Mouse (Mus musculus) midbrain, embryonic 14.5 days (tissue): ENCODE results near the gene Mrps33. TPM values are rescaled to one million over a fixed set of nuclear protein-coding genes. Genes with fewer than 3 reads are reported as not detected.

Experiments
- ATAC-seq: fragments of 200-750 bp; cut with Nextera tagmentation; 2 replicates; pipeline ENCODE4 v1.8.0; 2017; ENCODE audit warnings: moderate number of reproducible peaks, moderate library complexity; ENCODE audit not compliant: low FRiP score, low TSS enrichment
- DNase-seq: peaks from one replicate; pipeline ENCODE4 v3.0.0-alpha.2; 2015
- H3K27ac ChIP-seq: fragments of 300-500 bp; sonication (generic); replicated peaks from 2 replicates; pipeline ENCODE4 v1.5.1; 2014; ENCODE audit warnings: mild to moderate bottlenecking, low read depth, low read length, moderate library complexity
- H3K27me3 ChIP-seq: fragments of 300-500 bp; sonication (generic); 2 replicates; pipeline ENCODE4 v1.6.1; 2014; ENCODE audit warnings: low read length, control low read depth, mixed read lengths; ENCODE audit not compliant: control insufficient read depth, insufficient read depth
- H3K36me3 ChIP-seq: fragments of 300-500 bp; sonication (generic); 2 replicates; pipeline ENCODE4 v1.6.1; 2014; ENCODE audit warnings: low read length, control low read depth; ENCODE audit not compliant: control insufficient read depth, insufficient read depth
- H3K4me1 ChIP-seq: fragments of 300-500 bp; sonication (generic); 2 replicates; pipeline ENCODE4 v1.6.1; 2014; ENCODE audit warnings: mild to moderate bottlenecking, antibody characterized with exemption, low read length, control low read depth; ENCODE audit not compliant: control insufficient read depth, insufficient read depth
- H3K4me2 ChIP-seq: fragments of 300-500 bp; sonication (generic); 2 replicates; pipeline ENCODE4 v1.6.1; 2014; ENCODE audit warnings: mild to moderate bottlenecking, low read length, moderate library complexity
- H3K4me3 ChIP-seq: fragments of 300-500 bp; sonication (generic); replicated peaks from 2 replicates; pipeline ENCODE4 v1.5.1; 2014; ENCODE audit warnings: low read depth, low read length
- H3K9ac ChIP-seq: fragments of 300-500 bp; sonication (generic); replicated peaks from 2 replicates; pipeline ENCODE4 v1.6.1; 2014; ENCODE audit warnings: mild to moderate bottlenecking, low read length, moderate library complexity
- H3K9me3 ChIP-seq: fragments of 300-500 bp; sonication (generic); 2 replicates; pipeline ENCODE4 v1.6.1; 2016; ENCODE audit warnings: low read length, control low read depth, mixed read lengths; ENCODE audit not compliant: control insufficient read depth
- WGBS: fragments of 180-500 bp; shearing (Covaris S2); extraction: QIAGEN DNeasy Blood & Tissue Kit; methylation state at CpG from one replicate; pipeline ENCODE4 v1.1.7; 2014; 5-methylcytosine and 5-hydroxymethylcytosine counted together
- polyA plus RNA-seq: library from polyadenylated mRNA; unstranded; fragments of >200 nt; fragmentation: Nextera tagmentation; extraction: Ambion mirVana; gene quantifications from 2 replicates; pipeline ENCODE4 v1.2.1, GENCODE M21; 2014

The Mrps33 gene
- polyA plus RNA-seq, 1 experiment from 2014 or later: 192 TPM

GRCm38 (mm10) chr6:39807050-39807560 lies 3.7 kb downstream of the Mrps33 start:
- H3K4me3 ChIP-seq: no peak overlapping the region
- ATAC-seq: no peak
- H3K9ac ChIP-seq: no peak overlapping the region
- 0 out of 2 replicates have a peak, but pooled peaks cover 3% of the 10 kb centered on the region for H3K36me3 ChIP-seq
- H3K9me3 ChIP-seq: no peaks in the 10 kb centered on the region
- WGBS: 93% methylated on average over 7 of the region's 7 CpGs
- no peaks in the 10 kb centered on the region for H3K27me3 ChIP-seq
- peaks cover 7% of the 10 kb centered on the region; the same call in 1 of the 2 replicates for H3K4me1 ChIP-seq
- H3K27ac ChIP-seq: no peak overlapping the region
- no peak for DNase-seq
- no peak overlapping the region for H3K4me2 ChIP-seq

DNA sequence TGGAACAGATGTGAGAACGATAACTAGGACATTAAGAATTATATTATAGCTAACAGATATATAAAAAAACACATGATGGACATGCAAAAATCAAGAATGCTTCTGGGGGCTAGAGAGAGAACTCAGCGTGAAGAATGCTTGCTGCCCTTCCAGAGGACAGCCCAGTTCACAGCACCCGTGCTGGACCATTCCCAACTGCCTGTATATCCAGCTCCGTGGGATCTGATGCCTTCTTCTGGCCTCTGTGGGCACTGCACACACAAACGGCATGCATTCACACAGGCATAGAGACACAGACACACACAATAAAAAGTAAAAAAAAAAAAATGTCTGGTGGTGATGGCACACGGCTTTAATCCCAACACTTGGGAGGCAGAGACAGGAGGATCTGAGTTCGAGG lies 4.5 kb downstream of the Mrps33 start:
- H3K9me3 ChIP-seq: no peaks in the 10 kb centered on the region
- H3K4me1 ChIP-seq: peaks cover 7% of the 10 kb centered on the region; the same call in 1 of the 2 replicates
- no peaks in the 10 kb centered on the region for H3K27me3 ChIP-seq
- H3K9ac ChIP-seq: no peak overlapping the region
- H3K4me2 ChIP-seq: no peak overlapping the region
- no peak for DNase-seq
- WGBS: 87% methylated on average over 7 of the region's 7 CpGs
- H3K36me3 ChIP-seq: peaks cover 5% of the 10 kb centered on the region
- H3K27ac ChIP-seq: no peak overlapping the region
- no peak for ATAC-seq
- no peak overlapping the region for H3K4me3 ChIP-seq

GRCm38 (mm10) chr6:39805916-39806315 lies 4.9 kb downstream of the Mrps33 start:
- peak; percentile 54 for DNase-seq
- H3K9me3 ChIP-seq: no peaks in the 10 kb centered on the region
- H3K27me3 ChIP-seq: no peaks in the 10 kb centered on the region
- WGBS: 48% methylated on average over 3 of the region's 3 CpGs
- peaks cover 9% of the 10 kb centered on the region for H3K36me3 ChIP-seq
- no peak overlapping the region for H3K27ac ChIP-seq
- H3K4me3 ChIP-seq: no peak overlapping the region
- no peak overlapping the region for H3K9ac ChIP-seq
- peaks cover 7% of the 10 kb centered on the region; the same call in 1 of the 2 replicates for H3K4me1 ChIP-seq
- no peak overlapping the region for H3K4me2 ChIP-seq
- no peak for ATAC-seq

DNA sequence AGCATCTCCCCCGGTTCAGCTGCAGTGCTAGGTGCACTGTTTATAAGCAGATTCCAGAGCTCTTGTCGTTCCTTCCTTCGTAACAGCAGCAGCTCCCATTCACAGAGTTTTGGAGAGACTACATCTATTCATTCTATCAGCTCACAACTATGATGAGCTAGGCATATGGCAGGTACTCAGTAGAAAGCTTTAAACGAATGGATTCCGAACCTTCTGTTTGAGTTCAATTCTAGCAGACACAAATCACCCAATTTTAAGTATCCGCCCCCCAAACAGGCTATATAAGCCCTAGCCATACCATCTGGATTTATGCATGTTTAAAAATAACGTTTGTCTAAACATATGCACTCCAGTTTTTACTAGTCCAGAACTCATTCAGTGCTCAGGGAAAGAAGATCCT lies 9.8 kb downstream of the Mrps33 start:
- Histone ChIP-seq H3K4me2 (no peak overlapping the region), H3K36me3 (peaks cover 20% of the 10 kb centered on the region), H3K27ac (no peak overlapping the region), H3K27me3 (no peaks in the 10 kb centered on the region), H3K4me1 (no peaks in the 10 kb centered on the region), H3K9me3 (no peaks in the 10 kb centered on the region), H3K4me3 (no peak overlapping the region), H3K9ac (no peak overlapping the region)
- no peak for DNase-seq
- no peak for ATAC-seq
- 95% methylated on average over 7 of the region's 7 CpGs for WGBS

DNA sequence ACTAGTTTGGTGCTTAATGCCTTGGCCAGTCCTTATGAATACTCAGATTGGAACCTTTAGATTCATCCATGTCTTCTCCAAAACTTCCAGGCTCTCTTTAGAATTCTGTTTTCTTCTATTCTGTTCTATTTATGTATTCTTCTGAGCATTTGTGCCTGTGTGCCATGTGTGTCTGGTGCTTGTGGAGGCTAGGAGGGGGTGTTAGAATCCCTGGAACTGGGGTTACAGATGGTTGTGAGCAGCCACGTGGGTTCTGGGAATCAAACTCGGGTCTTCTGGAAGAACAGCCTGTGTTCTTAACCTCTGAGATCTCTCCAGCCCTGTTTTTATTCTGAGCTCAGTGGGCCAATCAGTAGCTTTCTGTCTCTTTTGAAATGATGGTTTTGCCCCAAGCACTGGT lies 13.7 kb downstream of the Mrps33 start:
- Histone ChIP-seq H3K4me3 (no peak overlapping the region), H3K9me3 (no peaks in the 10 kb centered on the region), H3K27me3 (no peaks in the 10 kb centered on the region), H3K36me3 (peaks cover 17% of the 10 kb centered on the region), H3K4me1 (no peaks in the 10 kb centered on the region), H3K27ac (no peak overlapping the region), H3K9ac (no peak overlapping the region), H3K4me2 (no peak overlapping the region)
- WGBS: 68% methylated on average over 2 of the region's 2 CpGs
- ATAC-seq (no peak), DNase-seq (no peak)

- ATAC-seq: no peak
- 90% methylated on average over 1 of the region's 1 CpGs for WGBS
- H3K27ac ChIP-seq: no peak overlapping the region
These were observed 14.6 kb downstream of the Mrps33 start for GRCm38 (mm10) chr6:39796150-39796549.

DNA sequence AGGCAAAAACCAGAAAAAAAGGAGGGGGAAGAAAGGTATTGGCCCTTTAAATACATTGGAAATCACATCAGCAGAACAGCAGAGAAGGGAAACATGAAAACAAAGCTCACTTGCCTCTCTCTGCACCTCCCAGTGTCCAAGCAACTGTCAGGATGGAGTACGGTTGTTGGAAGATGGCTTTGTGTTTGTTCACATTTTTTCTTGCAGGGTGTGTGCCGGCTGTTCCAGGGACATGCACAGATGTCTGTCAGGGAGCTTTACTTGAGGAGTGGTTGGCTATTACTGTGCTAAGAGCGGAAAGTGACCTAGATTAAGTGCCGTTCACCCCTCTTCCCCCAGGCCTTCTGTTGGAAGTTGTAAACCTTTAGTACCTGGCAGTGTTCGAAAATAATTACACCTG lies 19.0 kb downstream of the Mrps33 start:
- no peak for DNase-seq
- H3K4me1 ChIP-seq: peaks cover 7% of the 10 kb centered on the region; the same call in 1 of the 2 replicates
- no peak overlapping the region for H3K9ac ChIP-seq
- H3K4me3 ChIP-seq: no peak overlapping the region
- ATAC-seq: no peak
- no peak overlapping the region for H3K27ac ChIP-seq
- H3K36me3 ChIP-seq: no peaks in the 10 kb centered on the region
- H3K27me3 ChIP-seq: no peaks in the 10 kb centered on the region
- H3K4me2 ChIP-seq: no peak overlapping the region
- WGBS: 79% methylated on average over 5 of the region's 5 CpGs
- H3K9me3 ChIP-seq: no peaks in the 10 kb centered on the region

More at GRCm38 (mm10) chr6:39796150-39796549, 14.6 kb downstream of the Mrps33 start:
- Histone ChIP-seq H3K4me1 (no peaks in the 10 kb centered on the region), H3K36me3 (peaks cover 13% of the 10 kb centered on the region), H3K4me2 (no peak overlapping the region), H3K9ac (no peak overlapping the region), H3K9me3 (no peaks in the 10 kb centered on the region), H3K4me3 (no peak overlapping the region), H3K27me3 (no peaks in the 10 kb centered on the region)
- DNase-seq: no peak

- no peak overlapping the region for H3K9ac ChIP-seq
- H3K36me3 ChIP-seq: no peaks in the 10 kb centered on the region
- H3K4me1 ChIP-seq: peaks cover 7% of the 10 kb centered on the region; the same call in 1 of the 2 replicates
- ATAC-seq (no peak), DNase-seq (no peak)
- H3K27me3 ChIP-seq: no peaks in the 10 kb centered on the region
- no peak overlapping the region for H3K4me2 ChIP-seq
- no peak overlapping the region for H3K27ac ChIP-seq
- no peaks in the 10 kb centered on the region for H3K9me3 ChIP-seq
- no peak overlapping the region for H3K4me3 ChIP-seq
These were observed 22.4 kb downstream of the Mrps33 start for GRCm38 (mm10) chr6:39788408-39788807.

GRCm38 (mm10) chr6:39787783-39788182 lies 23.0 kb downstream of the Mrps33 start:
- WGBS: 7% methylated on average over 9 of the region's 9 CpGs

More at GRCm38 (mm10) chr6:39787783-39788182, 23.0 kb downstream of the Mrps33 start:
- Histone ChIP-seq H3K9ac (no peak overlapping the region), H3K4me3 (no peak overlapping the region), H3K27ac (no peak overlapping the region), H3K4me2 (peak overlapping the region; percentile 4; the same call in 1 of the 2 replicates), H3K4me1 (peaks cover 7% of the 10 kb centered on the region; the same call in 1 of the 2 replicates), H3K27me3 (no peaks in the 10 kb centered on the region), H3K9me3 (no peaks in the 10 kb centered on the region), H3K36me3 (no peaks in the 10 kb centered on the region)
- DNase-seq (peak; percentile 56), ATAC-seq (no peak; the same call in 1 of the 2 replicates)
